Mouse (Mus musculus) natural killer cell, adult 2 months (primary cell): ENCODE measurements around the gene Vrk1.

Experiments
- DNase-seq, 2 experiments: peaks; one replicate each; pipeline ENCODE4 v3.0.0; 2022; ENCODE audit warnings: low spot score in 2 of 2

Gene Vrk1

GRCm38 (mm10) chr12:106046143-106046795 is 36.2 kb downstream of the Vrk1 start:
- no peak for DNase-seq

GRCm38 (mm10) chr12:106052271-106052670 is 42.2 kb downstream of the Vrk1 start:
- no peak for DNase-seq

GRCm38 (mm10) chr12:106055799-106056198 is 45.8 kb downstream of the Vrk1 start:
- DNase-seq = peak; percentile 55 to 67

- DNase-seq = no peak
Measured at GRCm38 (mm10) chr12:106059873-106060573, 50.0 kb downstream of the Vrk1 start.

GRCm38 (mm10) chr12:106070434-106071155 is 60.6 kb downstream of the Vrk1 start:
- DNase-seq = no peak

- DNase-seq = no peak
Measured at GRCm38 (mm10) chr12:106071575-106072166, 61.6 kb downstream of the Vrk1 start.

GRCm38 (mm10) chr12:106074371-106075155 is 64.5 kb downstream of the Vrk1 start:
- no peak for DNase-seq

- no peak for DNase-seq
Measured at GRCm38 (mm10) chr12:106076131-106076530, 66.1 kb downstream of the Vrk1 start.

GRCm38 (mm10) chr12:106080511-106080910 is 70.5 kb downstream of the Vrk1 start:
- DNase-seq = no peak

- DNase-seq = no peak
Measured at GRCm38 (mm10) chr12:106080945-106081747, 71.1 kb downstream of the Vrk1 start.

- no peak for DNase-seq
Measured at GRCm38 (mm10) chr12:106081748-106082140, 71.7 kb downstream of the Vrk1 start.

GRCm38 (mm10) chr12:106082191-106082957 is 72.3 kb downstream of the Vrk1 start:
- DNase-seq = no peak

- no peak for DNase-seq
Measured at GRCm38 (mm10) chr12:106082958-106083381, 72.9 kb downstream of the Vrk1 start.

- no peak for DNase-seq
Measured at GRCm38 (mm10) chr12:106084126-106084525, 74.1 kb downstream of the Vrk1 start.

- no peak for DNase-seq
Measured at GRCm38 (mm10) chr12:106094827-106095226, 84.8 kb downstream of the Vrk1 start.

GRCm38 (mm10) chr12:106102003-106102402 is 92.0 kb downstream of the Vrk1 start:
- DNase-seq = no peak

GRCm38 (mm10) chr12:106102726-106103643 is 93.0 kb downstream of the Vrk1 start:
- no peak for DNase-seq

- DNase-seq = no peak
Measured at GRCm38 (mm10) chr12:106107272-106107671, 97.2 kb downstream of the Vrk1 start.
